ENCODE assay signal across 8 mouse cellular contexts in the genomic region with DNA sequence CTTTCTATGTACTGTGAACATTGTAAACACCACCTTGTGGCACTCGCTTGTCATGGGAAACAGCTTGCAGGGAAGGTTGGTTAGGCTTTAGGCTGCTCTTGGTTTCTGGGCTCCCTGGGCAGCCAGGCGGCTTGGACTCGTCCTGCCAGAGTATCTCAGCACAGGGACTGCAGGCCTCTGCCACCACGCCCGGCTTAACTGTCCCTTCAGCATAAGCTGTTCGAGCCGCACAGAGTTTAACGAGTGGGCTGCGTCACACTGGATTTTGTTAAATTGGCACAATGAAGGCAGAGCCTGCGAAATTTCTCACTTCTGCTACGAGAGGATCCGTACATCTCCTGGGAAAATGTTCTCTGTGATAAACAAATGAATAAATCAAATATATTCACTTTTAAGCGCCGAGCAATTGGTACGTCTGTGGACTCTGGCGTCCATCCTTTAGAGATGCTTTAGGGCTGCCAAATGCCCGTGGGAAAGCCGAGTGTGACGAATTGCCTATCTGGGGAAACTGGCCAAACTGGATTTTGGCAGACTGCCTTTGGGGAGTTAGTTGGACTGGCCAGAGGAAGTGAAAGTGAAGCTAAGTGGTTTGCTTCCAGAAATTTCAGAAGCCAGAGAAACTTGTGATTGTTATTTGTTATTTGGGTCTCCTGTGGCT.
DNase-seq lines count a peak whose midpoint lies in the region; ATAC-seq lines count a peak whose summit lies in the region.

No protein-coding gene starts in this region.

- peak overlapping the region; percentile 78 for H3K27ac ChIP-seq in intestine, embryonic 15.5 days
- no peak overlapping the region for H3K27ac ChIP-seq in limb, embryonic 11.5 days (replicated peaks; ENCODE audit: low read depth, low read length)

- ATAC-seq in intestine, embryonic 15.5 days = peak; percentile 34
- no peak for ATAC-seq in limb, embryonic 11.5 days (ENCODE audit: insufficient number of reproducible peaks, low FRiP score, low TSS enrichment, low read depth)

- DNase-seq in adrenal gland, adult (ENCODE audit: inconsistent age in 2 of 2, low spot score in 1 of 2) = peak; percentile 53 to 88
- DNase-seq in adrenal gland, postnatal 4 days (ENCODE audit: low spot score in 2 of 2) = no peak
- peak; percentile 25 to 50 for DNase-seq in adrenal gland, adult 18-20 months (ENCODE audit: low spot score in 2 of 2)
- peak; percentile 30 to 45 for DNase-seq in frontal cortex, postnatal 36 days (ENCODE audit: low spot score in 2 of 2)
- DNase-seq in limb, embryonic 11.5 days (ENCODE audit: low spot score) = no peak
- peak; percentile 52 to 55 for DNase-seq in monocyte, adult 2 months (ENCODE audit: low read depth in 1 of 2, low spot score in 2 of 2)
- DNase-seq in thymus, postnatal 4 days = no peak

- no peaks in the 10 kb centered on the region for H3K36me3 ChIP-seq in intestine, embryonic 15.5 days
- H3K36me3 ChIP-seq in limb, embryonic 11.5 days (ENCODE audit: control insufficient read depth, insufficient read depth, low read length) = peaks cover 3% of the 10 kb centered on the region; the same call in 1 of the 2 replicates

- peak overlapping the region; percentile 22 for H3K4me2 ChIP-seq in intestine, embryonic 15.5 days (replicated peaks)
- peak overlapping the region; percentile 4; the same call in 1 of the 2 replicates for H3K4me2 ChIP-seq in limb, embryonic 11.5 days (ENCODE audit: low read depth, severe bottlenecking)

- no peaks in the 10 kb centered on the region for H3K9me3 ChIP-seq in intestine, embryonic 15.5 days
- H3K9me3 ChIP-seq in limb, embryonic 11.5 days (ENCODE audit: control insufficient read depth, low read length) = no peaks in the 10 kb centered on the region; the same call in 1 of the 2 replicates

- peaks cover 32% of the 10 kb centered on the region for H3K4me1 ChIP-seq in intestine, embryonic 15.5 days (replicated peaks)
- H3K4me1 ChIP-seq in limb, embryonic 11.5 days (ENCODE audit: control insufficient read depth, insufficient read depth, low read length) = peaks cover 9% of the 10 kb centered on the region; the same call in 1 of the 2 replicates

- H3K4me3 ChIP-seq in intestine, embryonic 15.5 days (replicated peaks) = no peak overlapping the region
- H3K4me3 ChIP-seq in limb, embryonic 11.5 days (ENCODE audit: low read depth, low read length) = no peak overlapping the region

- H3K9ac ChIP-seq in intestine, embryonic 15.5 days = no peak overlapping the region
- no peak overlapping the region for H3K9ac ChIP-seq in limb, embryonic 11.5 days (ENCODE audit: low read length)

- 29% methylated on average over 19 of the region's 19 CpGs for WGBS in intestine, embryonic 15.5 days
- WGBS in limb, embryonic 11.5 days = 76% methylated on average over 19 of the region's 19 CpGs

- H3K27me3 ChIP-seq in intestine, embryonic 15.5 days (replicated peaks) = 0 out of 2 replicates have a peak, but pooled peaks cover 3% of the 10 kb centered on the region
- H3K27me3 ChIP-seq in limb, embryonic 11.5 days (ENCODE audit: control insufficient read depth, insufficient read depth, low read length) = no peaks in the 10 kb centered on the region

Comparison
In these comparisons a context has a peak if more than half of its experiments do, and no peak if none do; other contexts are left out.
1. DNase-seq: peak in adrenal gland, adult (2 of 2), adrenal gland, adult 18-20 months (2 of 2), frontal cortex, postnatal 36 days (2 of 2) and monocyte, adult 2 months (2 of 2); none in adrenal gland, postnatal 4 days (0 of 2), limb, embryonic 11.5 days (single experiment) and thymus, postnatal 4 days (single experiment).